Mouse (Mus musculus) layer of hippocampus, adult 18-20 months (tissue): ENCODE results near the gene Cst13. TPM values are rescaled to one million over a fixed set of nuclear protein-coding genes. Genes with fewer than 3 reads are reported as not detected.
"Not testable (repeated sequence)": the region's sequence is repeated elsewhere in the genome, so short reads cannot be mapped to it uniquely, and the experiment has no call there.

Source experiments
- DNase-seq, 2 experiments: peaks; one replicate each; pipeline ENCODE4 v3.0.0; 2022; ENCODE audit warnings: low spot score in 2 of 2
- long read RNA-seq: library from polyadenylated mRNA; stranded (forward); transcript quantifications from one replicate; pipeline ENCODE4 v2.0.0, GENCODE M21; 2021
- total RNA-seq, 2 experiments: library from RNA; stranded (reverse); gene quantifications; 2 replicates each; pipeline ENCODE4 v1.2.3; 2021

The Cst13 gene
- total RNA-seq = not detected
- long read RNA-seq = 0 reads

- DNase-seq = no peak
Observed at GRCm38 (mm10) chr2:148819909-148820308, at the start of gene Cst13. Gene Cst13, plus strand, starts transcription at chr2:148820081.

- not testable (repeated sequence) for DNase-seq
Observed at GRCm38 (mm10) chr2:148771397-148771796, 48.5 kb upstream of the Cst13 start, which contains the start of gene Cst11. Gene Cst11, minus strand, starts transcription at chr2:148771497.

GRCm38 (mm10) chr2:148781709-148782108 lies 38.2 kb upstream of the Cst13 start, which contains the start of gene 8030411F24Rik:
Gene 8030411F24Rik, plus strand, starts transcription at chr2:148782009.
- DNase-seq = no peak

- peak in 1 of 2 experiments; percentile 10 for DNase-seq
Observed at GRCm38 (mm10) chr2:148789142-148789541, 30.7 kb upstream of the Cst13 start, which contains the start of gene Cst12. Gene Cst12, plus strand, starts transcription at chr2:148789361.

- DNase-seq = no peak
Observed at GRCm38 (mm10) chr2:148798485-148798884, 21.4 kb upstream of the Cst13 start, which contains the start of gene Cst8. Gene Cst8, plus strand, starts transcription at chr2:148798785.

GRCm38 (mm10) chr2:148801491-148801921 lies 18.4 kb upstream of the Cst13 start:
- peak; percentile 11 to 60 for DNase-seq

- DNase-seq = no peak
Observed at GRCm38 (mm10) chr2:148806696-148807095, 13.2 kb upstream of the Cst13 start.

- DNase-seq = no peak
Observed at GRCm38 (mm10) chr2:148825986-148826385, 6.1 kb downstream of the Cst13 start.

GRCm38 (mm10) chr2:148834912-148835311 lies 15.0 kb downstream of the Cst13 start, which contains the start of gene Cst9:
Gene Cst9, plus strand, starts transcription at chr2:148835147.
- no peak for DNase-seq

- no peak for DNase-seq
Observed at GRCm38 (mm10) chr2:148838075-148838777, 18.3 kb downstream of the Cst13 start.

GRCm38 (mm10) chr2:148839224-148839623 lies 19.3 kb downstream of the Cst13 start:
- no peak for DNase-seq

GRCm38 (mm10) chr2:148851116-148851906 lies 31.4 kb downstream of the Cst13 start:
- DNase-seq = peak; percentile 68 to 94

- DNase-seq = no peak
Observed at GRCm38 (mm10) chr2:148856630-148857400, 36.9 kb downstream of the Cst13 start.

- no peak for DNase-seq
Observed at GRCm38 (mm10) chr2:148857506-148857905, 37.6 kb downstream of the Cst13 start.

GRCm38 (mm10) chr2:148860993-148861392 lies 41.1 kb downstream of the Cst13 start:
- no peak for DNase-seq

GRCm38 (mm10) chr2:148861693-148862092 lies 41.8 kb downstream of the Cst13 start:
- peak in 1 of 2 experiments; percentile 49 for DNase-seq

- DNase-seq = no peak
Observed at GRCm38 (mm10) chr2:148864966-148865365, 45.1 kb downstream of the Cst13 start, which contains the start of gene 9230104L09Rik. Gene 9230104L09Rik, minus strand, starts transcription at chr2:148865038.

- DNase-seq = no peak
Observed at GRCm38 (mm10) chr2:148868959-148869358, 49.1 kb downstream of the Cst13 start.

GRCm38 (mm10) chr2:148870526-148870925 lies 50.6 kb downstream of the Cst13 start:
- DNase-seq = no peak

GRCm38 (mm10) chr2:148872860-148873259 lies 53.0 kb downstream of the Cst13 start:
- no peak for DNase-seq

GRCm38 (mm10) chr2:148874224-148874616 lies 54.3 kb downstream of the Cst13 start:
- DNase-seq = no peak
